Mouse (Mus musculus): Measurements from ENCODE around the gene Tomm70a.

GRCm38 (mm10) chr16:57131544-57131943 lies 10.0 kb downstream of the Tomm70a start:
- TF ChIP-seq EP300 (IDR thresholded peaks at IDR 0.05; ENCODE audit: low read depth) (no peak), CTCF (IDR thresholded peaks at IDR 0.05; ENCODE audit: low read depth) (no peak)
